Mouse (Mus musculus) G1E (cell line): ENCODE data around the gene Pcnx.

Experiments
- CTCF ChIP-seq: IDR thresholded peaks from 2 replicates; pipeline ENCODE4 v1.5.1; 2012; ENCODE audit warnings: low read depth, low read length, inconsistent platforms, mixed read lengths
- GATA1 ChIP-seq: IDR thresholded peaks from 2 replicates; pipeline ENCODE4 v1.6.1; 2012; ENCODE audit warnings: borderline replicate concordance, low read length, inconsistent platforms, mixed read lengths
- POLR2AphosphoS5 ChIP-seq: IDR thresholded peaks from 2 replicates; pipeline ENCODE4 v1.6.1; 2012; ENCODE audit warnings: low read depth, low read length, inconsistent platforms; ENCODE audit not compliant: insufficient replicate concordance

DNA sequence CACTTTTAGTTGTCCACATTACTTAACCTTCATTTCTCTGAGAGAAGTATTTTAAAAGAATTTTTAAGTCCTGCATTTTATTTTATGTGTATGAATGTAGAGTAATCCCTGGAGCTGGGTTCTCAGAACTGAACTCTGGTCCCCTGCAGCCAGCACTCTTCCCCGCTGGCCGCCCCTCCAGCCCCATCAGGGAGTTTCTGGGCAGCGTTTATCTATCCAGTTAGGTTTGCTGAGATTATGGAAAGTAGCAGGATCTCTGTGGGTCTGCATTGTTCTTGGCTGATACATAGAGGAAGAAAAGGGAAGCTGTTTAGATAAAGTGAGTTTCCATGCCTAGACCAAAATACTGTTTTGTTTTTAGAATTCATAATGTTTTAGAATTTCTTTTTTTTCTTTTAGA lies 63.0 kb downstream of the Pcnx start:
- TF ChIP-seq GATA1 (no peak), CTCF (no peak), POLR2AphosphoS5 (no peak)
